Mouse (Mus musculus) stomach, embryonic 14.5 days (tissue): ENCODE measurements at regions not wholly inside any gene's neighbourhood (a gene's known extent, or its start where the extent isn't known, plus 50 kb on each side); places are given as distances from the start of the nearest gene placed in this dataset.

Source experiments
- ATAC-seq: fragments of 200-750 bp; cut with Nextera tagmentation; 2 replicates; pipeline ENCODE4 v1.8.0; 2017; ENCODE audit warnings: low read depth, moderate TSS enrichment; ENCODE audit not compliant: insufficient number of reproducible peaks, insufficient read depth, low FRiP score
- H3K27ac ChIP-seq: fragments of 300-500 bp; sonication (generic); 2 replicates; pipeline ENCODE4 v1.5.1; 2014; ENCODE audit warnings: mild to moderate bottlenecking, low read length, moderate library complexity, mixed read lengths
- H3K27me3 ChIP-seq: fragments of 300-500 bp; sonication (generic); 2 replicates; pipeline ENCODE4 v1.6.1; 2014; ENCODE audit warnings: low read length, control low read depth, mixed read lengths; ENCODE audit not compliant: control insufficient read depth, insufficient read depth
- H3K36me3 ChIP-seq: fragments of 300-500 bp; sonication (generic); 2 replicates; pipeline ENCODE4 v1.6.1; 2014; ENCODE audit warnings: mild to moderate bottlenecking, control low read depth, low read length, moderate library complexity, mixed read lengths; ENCODE audit not compliant: control insufficient read depth, insufficient read depth
- H3K4me1 ChIP-seq: fragments of 300-500 bp; sonication (generic); 2 replicates; pipeline ENCODE4 v1.6.1; 2014; ENCODE audit warnings: low read length, control low read depth, mixed read lengths; ENCODE audit not compliant: control insufficient read depth, insufficient read depth
- H3K4me2 ChIP-seq: fragments of 300-500 bp; sonication (generic); replicated peaks from 2 replicates; pipeline ENCODE4 v1.6.1; 2014; ENCODE audit warnings: low read depth, low read length, control low read depth
- H3K4me3 ChIP-seq: fragments of 300-500 bp; sonication (generic); 2 replicates; pipeline ENCODE4 v1.5.1; 2014; ENCODE audit warnings: low read depth, low read length, control low read depth
- H3K9ac ChIP-seq: fragments of 300-500 bp; sonication (generic); replicated peaks from 2 replicates; pipeline ENCODE4 v1.6.1; 2014; ENCODE audit warnings: low read depth, mild to moderate bottlenecking, control low read depth, low read length, moderate library complexity, mixed read lengths
- H3K9me3 ChIP-seq: fragments of 300-500 bp; sonication (generic); 2 replicates; pipeline ENCODE4 v1.6.1; 2016; ENCODE audit warnings: low read depth, low read length, control low read depth; ENCODE audit not compliant: control insufficient read depth
- WGBS: fragments of 180-500 bp; shearing (Covaris S2); extraction: QIAGEN DNeasy Blood & Tissue Kit; methylation state at CpG from one replicate; pipeline ENCODE4 v1.1.7; 2014; 5-methylcytosine and 5-hydroxymethylcytosine counted together

DNA sequence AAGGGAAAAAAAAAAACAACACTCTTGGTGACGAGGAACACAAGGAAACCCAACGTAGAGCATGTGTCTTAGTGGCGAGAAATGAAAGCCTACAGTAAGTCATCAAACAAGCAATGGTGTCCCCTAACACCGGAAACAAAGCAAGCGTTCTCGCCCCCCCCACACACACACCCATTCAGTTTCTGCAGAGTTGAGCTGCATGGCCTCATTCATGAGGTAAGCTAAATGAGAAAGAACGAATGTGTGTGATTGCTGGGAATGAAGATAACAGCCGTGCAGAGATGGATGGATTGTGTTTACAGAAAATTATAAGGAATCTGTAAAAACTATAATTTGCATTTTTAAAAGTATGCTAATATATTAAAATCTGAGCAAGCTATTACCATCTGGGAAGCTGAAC is 248.3 kb upstream of the Pmfbp1 start:
- 62% methylated on average over 8 of the region's 8 CpGs for WGBS
- no peak overlapping the region for H3K9ac ChIP-seq
- H3K4me1 ChIP-seq, result no peaks in the 10 kb centered on the region
- no peaks in the 10 kb centered on the region for H3K27me3 ChIP-seq
- no peaks in the 10 kb centered on the region for H3K9me3 ChIP-seq
- H3K27ac ChIP-seq, result no peak overlapping the region
- H3K4me2 ChIP-seq, result no peak overlapping the region
- ATAC-seq, result no peak
- no peaks in the 10 kb centered on the region for H3K36me3 ChIP-seq
- no peak overlapping the region for H3K4me3 ChIP-seq

DNA sequence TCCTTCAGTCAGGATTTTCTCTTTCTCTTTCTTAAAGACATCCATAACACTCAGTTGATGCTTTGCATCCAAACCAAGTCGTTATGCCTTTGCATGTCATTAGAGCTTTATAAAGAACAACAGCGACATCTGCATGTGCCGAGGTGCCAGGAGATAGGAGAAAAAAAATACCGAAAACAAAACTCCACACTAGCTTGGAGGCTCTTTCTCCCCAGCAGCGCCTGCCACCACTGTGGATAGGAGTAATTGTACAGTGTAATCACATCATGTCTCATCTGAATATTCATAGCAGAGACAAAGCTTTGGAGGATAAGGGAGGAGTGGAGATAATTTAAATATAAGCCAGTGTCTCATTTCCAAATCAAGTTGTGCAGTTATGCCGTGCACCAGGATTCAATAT is 246.0 kb upstream of the Pmfbp1 start:
- no peak overlapping the region for H3K4me2 ChIP-seq
- H3K27ac ChIP-seq, result no peak overlapping the region
- no peaks in the 10 kb centered on the region for H3K4me1 ChIP-seq
- no peak overlapping the region for H3K4me3 ChIP-seq
- H3K9me3 ChIP-seq, result no peaks in the 10 kb centered on the region
- no peaks in the 10 kb centered on the region for H3K27me3 ChIP-seq
- H3K9ac ChIP-seq, result no peak overlapping the region
- no peaks in the 10 kb centered on the region for H3K36me3 ChIP-seq
- WGBS, result 86% methylated on average over 6 of the region's 6 CpGs
- ATAC-seq, result no peak

DNA sequence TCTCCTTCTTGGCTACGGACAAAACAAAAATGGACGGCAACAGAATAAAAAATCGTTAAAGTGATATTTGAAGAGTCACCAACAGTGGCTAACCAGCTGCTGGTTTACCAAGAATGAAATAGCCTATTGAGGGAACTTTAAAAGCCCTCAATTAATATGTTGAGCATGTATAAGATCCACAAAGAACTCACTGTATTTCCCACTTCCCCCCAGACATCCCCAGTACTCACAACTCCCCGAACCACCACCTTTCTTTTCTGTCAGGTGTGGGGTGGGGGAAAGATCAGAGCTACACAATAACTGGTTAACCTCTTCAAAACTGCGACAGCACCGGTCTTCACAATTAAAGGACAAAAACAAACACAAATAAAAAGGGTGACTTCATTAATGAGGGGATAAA is 245.5 kb upstream of the Pmfbp1 start:
- Histone ChIP-seq H3K4me3 (no peak overlapping the region), H3K9ac (no peak overlapping the region), H3K27me3 (no peaks in the 10 kb centered on the region), H3K4me2 (no peak overlapping the region), H3K36me3 (no peaks in the 10 kb centered on the region), H3K27ac (no peak overlapping the region), H3K4me1 (no peaks in the 10 kb centered on the region), H3K9me3 (no peaks in the 10 kb centered on the region)
- no peak for ATAC-seq
- WGBS, result 80% methylated on average over 6 of the region's 6 CpGs

DNA sequence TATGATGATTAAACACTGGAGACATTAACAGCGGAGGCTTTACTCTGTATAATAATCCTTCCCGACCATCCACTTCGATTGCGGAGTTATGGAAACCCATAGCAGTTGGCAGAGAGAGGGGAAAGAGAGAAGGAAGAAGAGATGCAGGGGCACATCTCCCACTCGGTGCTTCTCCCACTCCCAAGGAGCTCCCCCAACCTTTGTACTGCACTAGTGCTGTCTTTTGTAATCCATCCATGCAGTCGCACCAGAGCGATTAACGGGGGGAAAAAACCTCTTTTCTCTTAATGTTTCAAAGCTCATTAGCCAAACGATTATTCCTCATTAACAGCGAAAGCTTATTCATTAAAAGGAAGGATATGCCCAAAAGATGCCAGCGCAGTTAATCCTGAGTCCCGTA is 244.6 kb upstream of the Pmfbp1 start:
- Histone ChIP-seq H3K27me3 (no peaks in the 10 kb centered on the region), H3K36me3 (no peaks in the 10 kb centered on the region), H3K4me3 (no peak overlapping the region), H3K4me2 (no peak overlapping the region), H3K4me1 (no peaks in the 10 kb centered on the region), H3K9ac (no peak overlapping the region), H3K9me3 (no peaks in the 10 kb centered on the region), H3K27ac (no peak overlapping the region)
- ATAC-seq, result no peak
- 90% methylated on average over 12 of the region's 12 CpGs for WGBS

DNA sequence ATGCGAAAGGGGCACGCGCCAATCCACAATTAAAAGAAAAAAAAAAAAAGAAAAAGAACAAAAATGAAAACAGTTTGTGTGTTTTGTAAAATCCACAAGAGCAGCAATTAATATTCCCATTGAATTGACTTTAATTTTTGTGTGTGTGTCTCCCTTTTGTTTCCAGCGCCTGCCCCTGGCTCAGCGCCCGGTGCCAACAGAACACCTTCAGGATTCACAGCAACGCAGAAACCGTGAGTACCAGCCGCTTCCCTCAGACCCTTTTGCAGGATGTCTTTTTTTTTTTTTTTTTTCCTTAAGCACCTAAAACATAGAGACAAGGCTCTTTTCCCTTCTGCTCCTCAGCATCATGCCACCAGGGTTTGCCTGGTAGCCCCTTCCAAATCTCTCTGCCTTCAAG is 244.1 kb upstream of the Pmfbp1 start:
- H3K4me2 ChIP-seq, result no peak overlapping the region
- WGBS, result 85% methylated on average over 9 of the region's 9 CpGs
- no peak overlapping the region for H3K9ac ChIP-seq
- no peaks in the 10 kb centered on the region for H3K4me1 ChIP-seq
- no peak overlapping the region for H3K4me3 ChIP-seq
- H3K27ac ChIP-seq, result no peak overlapping the region
- ATAC-seq, result no peak
- no peaks in the 10 kb centered on the region for H3K27me3 ChIP-seq
- no peaks in the 10 kb centered on the region for H3K9me3 ChIP-seq
- H3K36me3 ChIP-seq, result no peaks in the 10 kb centered on the region

DNA sequence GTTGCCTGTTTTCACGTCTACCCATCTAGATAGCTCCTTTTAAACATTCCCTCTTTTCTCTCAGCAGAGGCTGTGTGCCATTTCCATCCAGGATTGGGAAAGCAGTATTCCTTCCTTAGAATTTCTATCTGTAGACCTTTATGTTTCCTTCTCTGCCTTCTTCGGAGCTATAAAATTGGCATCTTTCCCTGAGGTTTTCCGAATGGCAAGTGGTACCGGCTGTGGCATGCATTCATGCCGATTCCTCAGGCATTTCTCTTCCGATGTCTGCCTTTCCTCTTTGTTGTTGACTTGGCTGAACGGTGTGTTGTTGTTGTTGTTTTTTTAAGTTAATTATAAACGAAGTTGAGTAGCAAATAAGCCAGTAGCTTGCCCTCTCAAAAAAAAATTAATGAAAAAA is 243.3 kb upstream of the Pmfbp1 start:
- Histone ChIP-seq H3K4me2 (no peak overlapping the region), H3K27me3 (no peaks in the 10 kb centered on the region), H3K9ac (no peak overlapping the region), H3K4me1 (no peaks in the 10 kb centered on the region), H3K9me3 (no peaks in the 10 kb centered on the region), H3K4me3 (no peak overlapping the region), H3K36me3 (no peaks in the 10 kb centered on the region), H3K27ac (no peak overlapping the region)
- 84% methylated on average over 8 of the region's 8 CpGs for whole genome bisulfite sequencing
- no peak for ATAC-seq

DNA sequence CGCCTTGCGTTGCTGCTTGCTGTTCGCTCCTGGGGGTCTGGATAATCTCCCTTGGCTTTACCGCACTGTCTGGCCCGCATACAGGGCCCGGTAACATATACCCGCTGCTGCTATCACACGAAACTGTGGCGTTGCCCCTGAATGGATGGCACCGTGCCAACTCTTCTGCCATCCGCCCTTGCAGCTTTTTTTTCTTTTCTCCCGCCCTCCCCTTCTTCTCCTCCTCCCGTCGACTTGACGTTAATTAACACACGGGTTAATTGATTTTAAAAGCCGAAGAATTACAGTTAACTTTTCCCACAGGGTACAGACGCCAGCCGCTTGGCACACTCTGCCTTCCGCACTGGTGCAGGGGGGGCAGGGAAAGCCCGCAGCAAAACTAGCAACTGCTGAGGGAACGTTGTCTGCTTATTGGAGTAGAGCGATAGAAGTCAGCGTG is 242.4 kb upstream of the Pmfbp1 start:
- 82% methylated on average over 24 of the region's 24 CpGs for WGBS
- H3K27me3 ChIP-seq, result no peaks in the 10 kb centered on the region
- no peaks in the 10 kb centered on the region for H3K9me3 ChIP-seq
- H3K4me1 ChIP-seq, result no peaks in the 10 kb centered on the region
- no peaks in the 10 kb centered on the region for H3K36me3 ChIP-seq
- H3K27ac ChIP-seq, result no peak overlapping the region
- no peak overlapping the region for H3K4me3 ChIP-seq
- H3K4me2 ChIP-seq, result no peak overlapping the region
- no peak overlapping the region for H3K9ac ChIP-seq
- ATAC-seq, result no peak

DNA sequence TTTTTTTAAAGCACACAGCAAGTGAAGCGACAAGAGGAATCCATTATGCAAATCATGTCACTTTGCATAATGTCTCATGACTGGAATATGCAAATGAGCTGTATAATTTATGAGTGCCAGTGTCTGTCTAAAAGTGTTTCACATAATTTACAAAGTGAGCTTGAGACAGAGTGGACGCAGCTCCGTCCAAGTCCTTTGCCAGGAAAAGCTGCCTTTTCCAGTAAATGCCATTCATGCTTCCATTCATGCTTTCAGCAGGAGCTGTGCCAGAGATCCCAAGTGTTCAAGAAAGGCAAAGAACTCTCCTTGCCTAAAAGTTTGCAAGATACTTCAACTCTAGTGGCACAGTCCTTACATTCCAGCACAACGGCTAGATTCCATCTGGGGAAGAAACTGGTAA is 241.4 kb upstream of the Pmfbp1 start:
- Histone ChIP-seq H3K36me3 (no peaks in the 10 kb centered on the region), H3K9ac (no peak overlapping the region), H3K4me2 (no peak overlapping the region), H3K4me1 (no peaks in the 10 kb centered on the region), H3K27ac (no peak overlapping the region), H3K27me3 (no peaks in the 10 kb centered on the region), H3K9me3 (no peaks in the 10 kb centered on the region), H3K4me3 (no peak overlapping the region)
- no peak for ATAC-seq
- 78% methylated on average over 4 of the region's 4 CpGs for WGBS

DNA sequence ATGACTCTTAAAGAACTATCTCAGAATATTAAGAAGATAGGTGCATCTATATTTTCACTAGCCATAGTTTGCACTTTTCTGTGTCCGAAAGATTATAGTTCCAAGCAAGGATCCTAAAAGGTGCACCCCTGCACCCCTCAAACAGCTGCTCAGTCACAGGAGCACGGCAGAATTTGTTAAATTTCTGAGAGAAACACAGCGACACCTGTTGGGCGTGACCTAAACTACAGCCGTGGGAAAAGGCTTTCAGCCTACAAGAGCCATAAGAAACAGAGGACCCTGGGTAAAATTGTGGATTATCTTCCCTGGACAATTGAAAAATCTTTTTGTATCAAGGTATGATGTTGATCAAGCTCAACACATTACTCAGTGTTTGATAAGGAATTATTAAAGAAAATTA is 214.7 kb upstream of the Pmfbp1 start:
- Histone ChIP-seq H3K4me2 (no peak overlapping the region), H3K9ac (no peak overlapping the region), H3K4me1 (no peaks in the 10 kb centered on the region), H3K4me3 (no peak overlapping the region), H3K36me3 (no peaks in the 10 kb centered on the region), H3K27me3 (no peaks in the 10 kb centered on the region), H3K9me3 (no peaks in the 10 kb centered on the region), H3K27ac (no peak overlapping the region)
- WGBS, result 14% methylated on average over 5 of the region's 5 CpGs
- ATAC-seq, result no peak
